Comparison of ENCODE assay signal across 8 mouse cellular contexts in the genomic region with DNA sequence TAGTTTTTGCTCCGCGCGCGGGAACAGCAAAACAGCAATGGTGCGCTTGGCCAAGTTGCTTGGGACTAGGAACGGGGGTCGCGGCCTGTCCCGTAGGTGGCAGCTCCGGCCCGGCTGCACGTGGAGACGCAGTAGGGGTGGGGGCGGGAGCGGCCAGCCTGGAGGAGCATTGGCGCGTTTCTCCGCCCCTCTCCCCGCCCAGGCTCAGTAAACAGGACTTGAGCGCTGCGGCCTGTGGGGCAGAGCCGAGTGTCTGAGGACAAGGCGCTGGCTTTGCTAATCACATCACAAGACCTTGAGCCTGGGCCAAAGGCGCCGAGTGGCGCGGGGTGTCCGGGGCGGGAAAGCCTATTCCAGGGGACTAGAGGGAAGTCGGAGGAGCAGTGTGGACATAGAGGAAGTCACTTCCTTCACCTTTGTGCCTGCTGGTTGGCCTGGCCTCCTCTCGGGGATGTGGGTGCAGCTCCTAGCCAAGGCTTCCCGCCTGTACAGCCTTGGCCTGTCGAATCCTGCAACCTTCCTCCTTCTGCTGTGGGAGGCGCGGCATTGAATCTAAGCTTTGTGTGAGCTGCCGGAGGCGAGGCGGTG. TPM values are rescaled to one million over a fixed set of nuclear protein-coding genes. Genes with fewer than 3 reads are reported as not detected.
A peak's percentile ranks its signal among the peaks of the same experiment; 100 is the strongest.
DNase-seq lines count a peak whose midpoint lies in the region; ATAC-seq and TF ChIP-seq lines count a peak whose summit lies in the region.

No protein-coding gene starts in this region.

- ATAC-seq in CD4-positive, CD25-positive, alpha-beta regulatory T cell, adult 4 months: peak; percentile 19
- ATAC-seq in forebrain, embryonic 11.5 days (replicated peaks; ENCODE audit: low FRiP score): peak; percentile 82
- ATAC-seq in heart, embryonic 16.5 days (replicated peaks; ENCODE audit: extremely low read depth, insufficient read depth, low FRiP score): peak; percentile 83
- peak; percentile 74 for ATAC-seq in liver, embryonic 16.5 days (ENCODE audit: low read depth)
- peak; percentile 78 for ATAC-seq in neural tube, embryonic 12.5 days (ENCODE audit: low FRiP score, low read depth)
- peak; percentile 85 for ATAC-seq in stomach, postnatal 0 days (ENCODE audit: low FRiP score, low TSS enrichment)

- 0 out of 2 replicates have a peak, but pooled peaks cover 2% of the 10 kb centered on the region for H3K27me3 ChIP-seq in forebrain, embryonic 11.5 days (ENCODE audit: control insufficient read depth, insufficient read depth, low read length)
- H3K27me3 ChIP-seq in heart, embryonic 16.5 days (ENCODE audit: control insufficient read depth, insufficient read depth, low read length): no peaks in the 10 kb centered on the region
- H3K27me3 ChIP-seq in liver, embryonic 16.5 days (ENCODE audit: control insufficient read depth, insufficient read depth, low read depth, low read length): no peaks in the 10 kb centered on the region
- peaks cover 8% of the 10 kb centered on the region for H3K27me3 ChIP-seq in neural tube, embryonic 12.5 days (replicated peaks)
- no peaks in the 10 kb centered on the region for H3K27me3 ChIP-seq in stomach, postnatal 0 days (ENCODE audit: control insufficient read depth, insufficient read depth, low read length)

- H3K4me1 ChIP-seq in forebrain, embryonic 11.5 days (replicated peaks; ENCODE audit: control insufficient read depth, insufficient read depth, low read length): peaks cover 14% of the 10 kb centered on the region
- H3K4me1 ChIP-seq in heart, embryonic 16.5 days (ENCODE audit: control insufficient read depth, insufficient read depth, low read length): peaks cover 25% of the 10 kb centered on the region
- peaks cover 32% of the 10 kb centered on the region for H3K4me1 ChIP-seq in liver, embryonic 16.5 days (ENCODE audit: control insufficient read depth, low read depth, low read length)
- peaks cover 28% of the 10 kb centered on the region for H3K4me1 ChIP-seq in neural tube, embryonic 12.5 days
- H3K4me1 ChIP-seq in stomach, postnatal 0 days (replicated peaks; ENCODE audit: control insufficient read depth, insufficient read depth): peaks cover 9% of the 10 kb centered on the region

- peak; percentile 39 for TF ChIP-seq CTCF in stomach, postnatal 0 days (IDR thresholded peaks at IDR 0.05; ENCODE audit: low read depth)

- peak overlapping the region; percentile 95 for H3K27ac ChIP-seq in forebrain, embryonic 11.5 days (ENCODE audit: low read depth, low read length)
- H3K27ac ChIP-seq in heart, embryonic 16.5 days (ENCODE audit: low read length): peak overlapping the region; percentile 99
- peak overlapping the region; percentile 96 for H3K27ac ChIP-seq in liver, embryonic 16.5 days (ENCODE audit: low read length)
- H3K27ac ChIP-seq in neural tube, embryonic 12.5 days: peak overlapping the region; percentile 82
- peak overlapping the region; percentile 99 for H3K27ac ChIP-seq in stomach, postnatal 0 days (replicated peaks)

- peak; percentile 80 for DNase-seq in c-Kit-positive CD71-positive TER-119-negative erythroid progenitor cells, embryonic 14.5 days (ENCODE audit: low read depth)
- DNase-seq in forebrain, embryonic 11.5 days (ENCODE audit: low spot score): peak; percentile 93
- DNase-seq in kidney, postnatal 36 days: peak; percentile 98 to 99
- DNase-seq in stomach, postnatal 0 days (ENCODE audit: low spot score): peak; percentile 97

- peak overlapping the region; percentile 79 for H3K9ac ChIP-seq in forebrain, embryonic 11.5 days (ENCODE audit: low read length)
- peak overlapping the region; percentile 88 for H3K9ac ChIP-seq in heart, embryonic 16.5 days (ENCODE audit: low read length)
- peak overlapping the region; percentile 78 for H3K9ac ChIP-seq in liver, embryonic 16.5 days (ENCODE audit: low read depth, low read length)
- peak overlapping the region; percentile 63 for H3K9ac ChIP-seq in neural tube, embryonic 12.5 days
- peak overlapping the region; percentile 92 for H3K9ac ChIP-seq in stomach, postnatal 0 days (ENCODE audit: low read length)

- H3K4me2 ChIP-seq in forebrain, embryonic 11.5 days (ENCODE audit: low read depth, low read length, severe bottlenecking): peak overlapping the region; percentile 55
- peak overlapping the region; percentile 99 for H3K4me2 ChIP-seq in heart, embryonic 16.5 days (ENCODE audit: low read depth, low read length)
- H3K4me2 ChIP-seq in liver, embryonic 16.5 days (ENCODE audit: low read depth, low read length): peak overlapping the region; percentile 97
- H3K4me2 ChIP-seq in neural tube, embryonic 12.5 days (replicated peaks): peak overlapping the region; percentile 88
- peak overlapping the region; percentile 73 for H3K4me2 ChIP-seq in stomach, postnatal 0 days (replicated peaks; ENCODE audit: low read depth)

- no peak for TF ChIP-seq EP300 in stomach, postnatal 0 days (optimal IDR thresholded peaks at IDR 0.05)

- peak overlapping the region; percentile 63 for H3K4me3 ChIP-seq in forebrain, embryonic 11.5 days (ENCODE audit: low read depth, low read length)
- peak overlapping the region; percentile 85 for H3K4me3 ChIP-seq in heart, embryonic 16.5 days (ENCODE audit: low read length)
- H3K4me3 ChIP-seq in liver, embryonic 16.5 days (ENCODE audit: low read depth, low read length): peak overlapping the region; percentile 80
- H3K4me3 ChIP-seq in neural tube, embryonic 12.5 days: peak overlapping the region; percentile 59
- peak overlapping the region; percentile 79 for H3K4me3 ChIP-seq in stomach, postnatal 0 days (ENCODE audit: low read depth, low read length)

- WGBS in forebrain, embryonic 11.5 days: under 1% methylated on average over 38 of the region's 38 CpGs
- under 1% methylated on average over 38 of the region's 38 CpGs for WGBS in heart, embryonic 16.5 days
- under 1% methylated on average over 38 of the region's 38 CpGs for WGBS in liver, embryonic 16.5 days (ENCODE audit: insufficient replicate concordance)
- 2% methylated on average over 38 of the region's 38 CpGs for WGBS in neural tube, embryonic 12.5 days
- WGBS in stomach, postnatal 0 days: 1% methylated on average over 38 of the region's 38 CpGs

- no peaks in the 10 kb centered on the region for H3K9me3 ChIP-seq in forebrain, embryonic 11.5 days (ENCODE audit: control insufficient read depth, low read length)
- H3K9me3 ChIP-seq in heart, embryonic 16.5 days (replicated peaks; ENCODE audit: control insufficient read depth, low read length): no peaks in the 10 kb centered on the region
- no peaks in the 10 kb centered on the region for H3K9me3 ChIP-seq in liver, embryonic 16.5 days (replicated peaks; ENCODE audit: control insufficient read depth, low read length)
- no peaks in the 10 kb centered on the region for H3K9me3 ChIP-seq in neural tube, embryonic 12.5 days
- H3K9me3 ChIP-seq in stomach, postnatal 0 days (ENCODE audit: control insufficient read depth, low read length): no peaks in the 10 kb centered on the region

- H3K36me3 ChIP-seq in forebrain, embryonic 11.5 days (ENCODE audit: control insufficient read depth, insufficient read depth, low read length): no peaks in the 10 kb centered on the region; the same call in 1 of the 2 replicates
- no peaks in the 10 kb centered on the region; the same call in 1 of the 2 replicates for H3K36me3 ChIP-seq in heart, embryonic 16.5 days (ENCODE audit: control insufficient read depth, insufficient read depth)
- no peaks in the 10 kb centered on the region; the same call in 1 of the 2 replicates for H3K36me3 ChIP-seq in liver, embryonic 16.5 days (ENCODE audit: control insufficient read depth, insufficient read depth)
- H3K36me3 ChIP-seq in neural tube, embryonic 12.5 days: peaks cover 12% of the 10 kb centered on the region; the same call in 1 of the 2 replicates
- peaks cover 18% of the 10 kb centered on the region for H3K36me3 ChIP-seq in stomach, postnatal 0 days (ENCODE audit: control insufficient read depth, insufficient read depth, low read length)

RNA-seq across cellular contexts. Expression of a gene that starts 0.7 kb away (rescaled TPM):
- polyA plus RNA-seq in CD4-positive, CD25-positive, alpha-beta regulatory T cell, adult 4 months (2017; shearing (Covaris generic)): 10 to 100 TPM; 26.9 to 79.1 TPM
- polyA plus RNA-seq in forebrain, embryonic 11.5 days (2014; fragmentation: Nextera tagmentation; extraction: Ambion mirVana): 11.9 and 15.3 TPM in 2 replicates
- 5.9 and 7.7 TPM in 2 replicates for polyA plus RNA-seq in heart, embryonic 16.5 days (2015; fragmentation: Nextera tagmentation; extraction: Ambion mirVana)
- 4.6 and 4.7 TPM in 2 replicates for polyA plus RNA-seq in liver, embryonic 16.5 days (2015; fragmentation: Nextera tagmentation; extraction: Ambion mirVana)
- polyA plus RNA-seq in neural tube, embryonic 12.5 days (2016; fragmentation: Nextera tagmentation; extraction: Ambion mirVana): 12.5 and 13.4 TPM in 2 replicates
- 17.5 and 18.3 TPM in 2 replicates for polyA plus RNA-seq in stomach, postnatal 0 days (2015; fragmentation: Nextera tagmentation; extraction: Ambion mirVana)

Comparison
In these comparisons a context has a peak if more than half of its experiments do, and no peak if none do; other contexts are left out.
1. Peak in every context shown above with its lines: DNase-seq, ATAC-seq, H3K4me3 ChIP-seq and H3K27ac ChIP-seq.
2. ATAC-seq: peak in every context shown above with its lines; median percentile 85 in stomach, postnatal 0 days; 83 in heart, embryonic 16.5 days; 82 in forebrain, embryonic 11.5 days; 78 in neural tube, embryonic 12.5 days; 74 in liver, embryonic 16.5 days; 19 in CD4-positive, CD25-positive, alpha-beta regulatory T cell, adult 4 months.